Mouse (Mus musculus) CD4-positive, CD25-positive, alpha-beta regulatory T cell, adult 2 months (primary cell): ENCODE data around the gene Sema3f.

ENCODE experiments used
- DNase-seq: peaks from one replicate; pipeline ENCODE4 v3.0.0-alpha.2; 2012; ENCODE audit warnings: low read depth, low spot score

The Sema3f gene

DNA sequence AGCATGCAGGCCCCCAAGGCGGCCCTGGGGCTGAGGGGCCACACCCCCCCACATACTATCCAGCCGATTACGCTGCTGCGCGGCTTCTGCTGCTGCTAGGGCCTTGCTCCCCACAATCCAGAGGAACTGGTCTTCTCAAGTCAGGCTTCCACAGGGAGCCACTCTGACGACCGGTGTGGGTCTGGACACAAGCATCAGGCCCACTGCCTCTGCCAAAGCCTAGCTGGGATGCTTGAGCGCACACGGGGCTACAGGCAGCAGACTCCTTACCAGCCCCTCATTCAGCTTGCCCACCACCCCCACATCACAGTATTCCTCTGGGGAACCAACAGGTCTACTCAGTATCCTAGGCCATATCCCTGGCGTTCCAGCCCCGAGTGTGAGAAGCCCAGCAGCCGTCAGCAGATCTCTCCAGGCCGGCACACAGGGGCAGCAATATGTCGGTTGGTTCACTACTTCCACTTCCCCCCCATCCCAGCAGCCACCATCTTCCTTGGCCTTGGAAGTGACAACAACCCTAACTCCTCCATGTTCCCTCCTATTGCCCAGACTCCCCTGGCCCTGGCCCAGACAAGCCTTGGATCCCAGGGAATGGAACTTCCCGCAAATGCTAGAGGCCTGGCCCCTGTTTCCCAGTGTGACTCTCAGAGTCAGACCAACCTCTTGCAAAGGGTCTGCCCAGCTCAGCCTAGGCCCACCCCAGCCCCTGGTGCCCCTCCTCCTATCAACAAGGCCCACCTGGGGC, 76.4 kb downstream of the Sema3f start:
- no peak for DNase-seq

- peak; percentile 93 for DNase-seq
These were observed 77.1 kb downstream of the Sema3f start for GRCm38 (mm10) chr9:107633091-107633660.

DNA sequence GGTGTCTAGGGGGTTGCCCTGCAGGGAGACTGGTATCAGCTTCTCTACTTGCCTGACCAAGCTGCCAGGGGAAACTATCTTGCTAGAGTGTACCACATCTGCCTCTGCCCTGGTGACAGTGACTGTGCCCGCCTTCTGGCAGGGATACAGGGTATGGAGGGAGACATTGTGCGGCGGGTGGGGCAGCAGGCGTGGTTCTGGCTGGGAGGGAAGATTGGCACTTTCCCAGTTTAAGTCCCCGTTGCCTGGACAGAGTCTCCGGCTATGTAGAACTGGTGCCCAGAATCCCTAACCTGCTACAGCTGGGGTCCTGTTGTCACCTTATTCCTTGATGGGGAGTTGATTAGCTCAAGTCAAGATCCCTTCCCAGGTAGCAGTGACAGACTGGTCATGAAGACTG, 77.8 kb downstream of the Sema3f start:
- no peak for DNase-seq

DNA sequence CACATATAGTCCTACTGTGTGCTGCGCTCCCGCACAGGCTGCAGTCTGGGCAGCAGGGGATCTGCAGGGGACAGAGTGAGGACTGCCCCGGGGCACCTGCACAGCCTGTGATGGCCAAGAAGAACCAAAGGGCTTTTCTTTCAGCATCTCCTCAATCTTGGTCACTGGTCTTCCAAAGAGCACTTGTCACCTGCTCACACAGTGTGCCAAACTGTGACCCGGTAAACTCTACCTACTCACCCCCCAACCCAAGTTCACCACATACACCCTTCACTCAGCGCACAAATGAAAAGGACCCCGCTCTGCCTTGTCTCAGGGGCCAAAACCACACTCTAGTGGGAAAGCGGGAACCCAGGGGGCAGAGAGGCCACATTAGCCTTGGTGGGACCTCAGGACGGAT, 78.4 kb downstream of the Sema3f start:
- no peak for DNase-seq
